Mouse (Mus musculus) liver, embryonic 14.5 days (tissue): ENCODE measurements at regions not wholly inside any gene's neighbourhood (a gene's known extent, or its start where the extent isn't known, plus 50 kb on each side); places are given as distances from the start of the nearest gene placed in this dataset.
A peak's percentile ranks its signal among the peaks of the same experiment; 100 is the strongest.

ENCODE experiments used
- ATAC-seq: fragments of 200-750 bp; cut with Nextera tagmentation; 2 replicates; pipeline ENCODE4 v1.8.0; 2017; ENCODE audit warnings: moderate number of reproducible peaks, mild to moderate bottlenecking, moderate library complexity; ENCODE audit not compliant: insufficient read depth
- DNase-seq, 3 experiments: peaks; one replicate each; pipeline ENCODE4 v3.0.0-alpha.2; 2012 to 2013; ENCODE audit warnings: low read depth in 3 of 3, low spot score in 3 of 3
- H3K27ac ChIP-seq: fragments of 300-500 bp; sonication (generic); 2 replicates; pipeline ENCODE4 v1.5.1; 2014; ENCODE audit warnings: moderate library complexity, mild to moderate bottlenecking, control low read depth, inconsistent platforms
- H3K27me3 ChIP-seq: fragments of 300-500 bp; sonication (generic); 2 replicates; pipeline ENCODE4 v1.6.1; 2014; ENCODE audit warnings: mild to moderate bottlenecking, low read length, moderate library complexity; ENCODE audit not compliant: control insufficient read depth, insufficient read depth
- H3K36me3 ChIP-seq: fragments of 300-500 bp; sonication (generic); replicated peaks from 2 replicates; pipeline ENCODE4 v1.6.1; 2014; ENCODE audit warnings: low read depth; ENCODE audit not compliant: control insufficient read depth, insufficient read depth
- H3K4me1 ChIP-seq, 2 experiments: fragments of 200-500 bp in 1 of 2; fragments of 300-500 bp in 1 of 2; sonication (generic) in 1 of 2; replicated peaks; 2 replicates each; pipeline ENCODE4 v1.6.1; 2012 to 2014; ENCODE audit warnings: antibody characterized with exemption in 1 of 2, inconsistent platforms in 1 of 2, low read length in 1 of 2; ENCODE audit not compliant: control insufficient read depth in 2 of 2, insufficient read depth in 2 of 2
- H3K4me2 ChIP-seq: fragments of 300-500 bp; sonication (generic); 2 replicates; pipeline ENCODE4 v1.6.1; 2014; ENCODE audit warnings: low read depth, mild to moderate bottlenecking, control low read depth, moderate library complexity
- H3K4me3 ChIP-seq, 2 experiments: fragments of 200-500 bp in 1 of 2; fragments of 300-500 bp in 1 of 2; sonication (generic) in 1 of 2; 2 replicates each; pipeline ENCODE4 v1.5.1; 2012 to 2014; ENCODE audit warnings: low read depth in 2 of 2, low read length in 2 of 2, mild to moderate bottlenecking in 2 of 2, control low read depth in 1 of 2, inconsistent platforms in 1 of 2, moderate library complexity in 1 of 2; ENCODE audit not compliant: insufficient read depth in 1 of 2
- H3K9ac ChIP-seq: fragments of 300-500 bp; sonication (generic); replicated peaks from 2 replicates; pipeline ENCODE4 v1.6.1; 2014; ENCODE audit warnings: mild to moderate bottlenecking, control low read depth, moderate library complexity
- H3K9me3 ChIP-seq: fragments of 300-500 bp; sonication (generic); 2 replicates; pipeline ENCODE4 v1.6.1; 2016; ENCODE audit warnings: low read length, mixed read lengths; ENCODE audit not compliant: control insufficient read depth
- CTCF ChIP-seq: IDR thresholded peaks from 2 replicates; pipeline ENCODE4 v1.5.1; 2016; ENCODE audit warnings: antibody characterized with exemption, low read depth, control low read depth
- EP300 ChIP-seq: IDR thresholded peaks from 2 replicates; pipeline ENCODE4 v1.6.1; 2016; ENCODE audit warnings: antibody characterized with exemption, low read depth
- WGBS: fragments of 180-500 bp; shearing (Covaris S2); extraction: QIAGEN DNeasy Blood & Tissue Kit; methylation state at CpG from one replicate; pipeline ENCODE4 v1.1.7; 2014; ENCODE audit not compliant: insufficient replicate concordance; 5-methylcytosine and 5-hydroxymethylcytosine counted together

GRCm38 (mm10) chr1:43337168-43337784 is 107.1 kb upstream of the Nck2 start:
- no peaks in the 10 kb centered on the region for H3K27me3 ChIP-seq
- no peak for TF ChIP-seq CTCF
- TF ChIP-seq EP300, result no peak
- no peak overlapping the region for H3K27ac ChIP-seq
- 66% methylated on average over 3 of the region's 3 CpGs for WGBS
- ATAC-seq (no peak), DNase-seq (no peak)
- no peak overlapping the region for H3K9ac ChIP-seq
- H3K9me3 ChIP-seq, result peaks cover 3% of the 10 kb centered on the region; the same call in 1 of the 2 replicates
- no peaks in the 10 kb centered on the region for H3K36me3 ChIP-seq
- H3K4me3 ChIP-seq, result no peak overlapping the region
- H3K4me1 ChIP-seq, result no peaks in the 10 kb centered on the region
- H3K4me2 ChIP-seq, result no peak overlapping the region

- no peak overlapping the region for H3K4me3 ChIP-seq
- H3K4me2 ChIP-seq, result no peak overlapping the region
- no peak overlapping the region for H3K27ac ChIP-seq
- WGBS, result 54% methylated on average over 6 of the region's 6 CpGs
- ATAC-seq (no peak), DNase-seq (no peak)
- H3K36me3 ChIP-seq, result no peaks in the 10 kb centered on the region
- no peaks in the 10 kb centered on the region for H3K27me3 ChIP-seq
- H3K9me3 ChIP-seq, result peaks cover 3% of the 10 kb centered on the region; the same call in 1 of the 2 replicates
- H3K4me1 ChIP-seq, result peaks cover 2 to 7% of the 10 kb centered on the region in 2 experiments; a peak in 3 of 4 replicates
- no peak overlapping the region for H3K9ac ChIP-seq
- TF ChIP-seq EP300 (no peak), CTCF (no peak)
Measured at GRCm38 (mm10) chr1:43338096-43338915, 106.1 kb upstream of the Nck2 start.

GRCm38 (mm10) chr1:43342848-43343247 is 101.5 kb upstream of the Nck2 start:
- no peak for ATAC-seq
- TF ChIP-seq EP300 (no peak), CTCF (no peak)
- no peak overlapping the region for H3K9ac ChIP-seq
- H3K4me2 ChIP-seq, result no peak overlapping the region
- no peak overlapping the region for H3K27ac ChIP-seq
- H3K36me3 ChIP-seq, result no peaks in the 10 kb centered on the region
- WGBS, result 51% methylated on average over 2 of the region's 2 CpGs
- H3K27me3 ChIP-seq, result no peaks in the 10 kb centered on the region
- no peak for DNase-seq
- no peak overlapping the region for H3K4me3 ChIP-seq
- no peaks in the 10 kb centered on the region for H3K9me3 ChIP-seq
- H3K4me1 ChIP-seq, result peaks cover 7 to 15% of the 10 kb centered on the region in 2 experiments; a peak in 3 of 4 replicates

- no peaks in the 10 kb centered on the region for H3K27me3 ChIP-seq
- no peak overlapping the region for H3K27ac ChIP-seq
- no peak overlapping the region for H3K4me2 ChIP-seq
- no peak overlapping the region for H3K4me3 ChIP-seq
- H3K36me3 ChIP-seq, result no peaks in the 10 kb centered on the region
- no peak overlapping the region for H3K9ac ChIP-seq
- peak in 1 of 3 experiments; percentile 29 for DNase-seq
- peak; percentile 87 for TF ChIP-seq EP300
- TF ChIP-seq CTCF, result no peak
- H3K4me1 ChIP-seq, result peaks cover 7 to 15% of the 10 kb centered on the region in 2 experiments; a peak in 3 of 4 replicates
- WGBS, result 11% methylated on average over 2 of the region's 2 CpGs
- no peaks in the 10 kb centered on the region for H3K9me3 ChIP-seq
- peak; percentile 85 for ATAC-seq
Measured at GRCm38 (mm10) chr1:43343410-43343809, 101.0 kb upstream of the Nck2 start.

GRCm38 (mm10) chr1:43344001-43344400 is 100.4 kb upstream of the Nck2 start:
- Histone ChIP-seq H3K27me3 (no peaks in the 10 kb centered on the region), H3K4me2 (no peak overlapping the region), H3K36me3 (no peaks in the 10 kb centered on the region), H3K9me3 (no peaks in the 10 kb centered on the region), H3K27ac (no peak overlapping the region), H3K9ac (no peak overlapping the region), H3K4me1 (peaks cover 7 to 15% of the 10 kb centered on the region in 2 experiments; a peak in 3 of 4 replicates), H3K4me3 (no peak overlapping the region)
- WGBS, result 58% methylated on average over 5 of the region's 5 CpGs
- no peak for ATAC-seq
- TF ChIP-seq CTCF (no peak), EP300 (no peak)
- DNase-seq, result no peak
